Mouse (Mus musculus) midbrain, postnatal 0 days (tissue): ENCODE measurements at regions not wholly inside any gene's neighbourhood (a gene's known extent, or its start where the extent isn't known, plus 50 kb on each side); places are given as distances from the start of the nearest gene placed in this dataset.

ENCODE experiments used
- ATAC-seq: fragments of 200-750 bp; cut with Nextera tagmentation; 2 replicates; pipeline ENCODE4 v1.8.0; 2017; ENCODE audit warnings: moderate number of reproducible peaks, mild to moderate bottlenecking, moderate TSS enrichment, moderate library complexity; ENCODE audit not compliant: low FRiP score
- DNase-seq: peaks from one replicate; pipeline ENCODE4 v3.0.0-alpha.2; 2015; ENCODE audit warnings: low spot score
- H3K27ac ChIP-seq: fragments of 300-500 bp; sonication (generic); 2 replicates; pipeline ENCODE4 v1.5.1; 2014; ENCODE audit warnings: low read depth, mild to moderate bottlenecking, low read length, mixed read lengths
- H3K27me3 ChIP-seq: fragments of 300-500 bp; sonication (generic); 2 replicates; pipeline ENCODE4 v1.6.1; 2014; ENCODE audit warnings: low read length, control low read depth, mixed read lengths; ENCODE audit not compliant: insufficient read depth
- H3K36me3 ChIP-seq: fragments of 300-500 bp; sonication (generic); 2 replicates; pipeline ENCODE4 v1.6.1; 2014; ENCODE audit warnings: low read length, control low read depth, mixed read lengths; ENCODE audit not compliant: insufficient read depth
- H3K4me1 ChIP-seq: fragments of 300-500 bp; sonication (generic); 2 replicates; pipeline ENCODE4 v1.6.1; 2014; ENCODE audit warnings: mild to moderate bottlenecking, control low read depth, antibody characterized with exemption, low read length, mixed read lengths; ENCODE audit not compliant: insufficient read depth
- H3K4me2 ChIP-seq: fragments of 300-500 bp; sonication (generic); 2 replicates; pipeline ENCODE4 v1.6.1; 2014; ENCODE audit warnings: low read depth, mild to moderate bottlenecking, low read length, mixed read lengths; ENCODE audit not compliant: poor library complexity, severe bottlenecking
- H3K4me3 ChIP-seq: fragments of 300-500 bp; sonication (generic); 2 replicates; pipeline ENCODE4 v1.5.1; 2014; ENCODE audit warnings: low read depth, mild to moderate bottlenecking, low read length, moderate library complexity
- H3K9ac ChIP-seq: fragments of 300-500 bp; sonication (generic); replicated peaks from 2 replicates; pipeline ENCODE4 v1.6.1; 2014; ENCODE audit warnings: mild to moderate bottlenecking, low read length, moderate library complexity, mixed read lengths; ENCODE audit not compliant: poor library complexity, severe bottlenecking
- H3K9me3 ChIP-seq: fragments of 300-500 bp; sonication (generic); 2 replicates; pipeline ENCODE4 v1.6.1; 2016; ENCODE audit warnings: low read length, control low read depth
- CTCF ChIP-seq: IDR thresholded peaks from 2 replicates; pipeline ENCODE4 v1.5.1; 2016; ENCODE audit warnings: antibody characterized with exemption, mild to moderate bottlenecking
- whole genome bisulfite sequencing: fragments of 180-500 bp; shearing (Covaris S2); extraction: QIAGEN DNeasy Blood & Tissue Kit; methylation state at CpG from one replicate; pipeline ENCODE4 v1.1.7; 2014; 5-methylcytosine and 5-hydroxymethylcytosine counted together

- Histone ChIP-seq H3K27me3 (no peaks in the 10 kb centered on the region), H3K4me1 (no peaks in the 10 kb centered on the region), H3K9ac (no peak overlapping the region), H3K4me3 (no peak overlapping the region), H3K4me2 (no peak overlapping the region), H3K9me3 (no peaks in the 10 kb centered on the region), H3K36me3 (no peaks in the 10 kb centered on the region), H3K27ac (no peak overlapping the region)
- DNase-seq (peak; percentile 80), ATAC-seq (no peak)
- TF ChIP-seq CTCF = no peak
- WGBS = 36% methylated on average over 3 of the region's 3 CpGs
These were observed 1585.4 kb upstream of the Igfbp7 start for GRCm38 (mm10) chr5:78993258-78993657.

- no peaks in the 10 kb centered on the region for H3K27me3 ChIP-seq
- WGBS = 68% methylated on average over 1 of the region's 1 CpGs
- DNase-seq = no peak
These were observed 1581.9 kb upstream of the Igfbp7 start for GRCm38 (mm10) chr5:78989714-78990113.

GRCm38 (mm10) chr5:78976480-78977041 lies 1568.7 kb upstream of the Igfbp7 start:
- no peaks in the 10 kb centered on the region for H3K9me3 ChIP-seq
- H3K4me2 ChIP-seq = no peak overlapping the region
- DNase-seq (peak; percentile 1), ATAC-seq (no peak)
- no peaks in the 10 kb centered on the region for H3K27me3 ChIP-seq
- WGBS = 81% methylated on average over 3 of the region's 3 CpGs
- no peaks in the 10 kb centered on the region for H3K4me1 ChIP-seq
- H3K9ac ChIP-seq = no peak overlapping the region
- no peaks in the 10 kb centered on the region for H3K36me3 ChIP-seq
- H3K27ac ChIP-seq = no peak overlapping the region
- no peak overlapping the region for H3K4me3 ChIP-seq
- no peak for TF ChIP-seq CTCF

More at GRCm38 (mm10) chr5:78989714-78990113, 1581.9 kb upstream of the Igfbp7 start:
- Histone ChIP-seq H3K27ac (no peak overlapping the region), H3K4me1 (no peaks in the 10 kb centered on the region), H3K4me3 (no peak overlapping the region), H3K9ac (no peak overlapping the region), H3K36me3 (no peaks in the 10 kb centered on the region), H3K4me2 (no peak overlapping the region), H3K9me3 (no peaks in the 10 kb centered on the region)
- no peak for ATAC-seq
- TF ChIP-seq CTCF = no peak

- no peak overlapping the region for H3K4me3 ChIP-seq
- no peak overlapping the region for H3K4me2 ChIP-seq
- no peak for ATAC-seq
- TF ChIP-seq CTCF = no peak
- H3K9ac ChIP-seq = no peak overlapping the region
- no peaks in the 10 kb centered on the region for H3K36me3 ChIP-seq
- no peaks in the 10 kb centered on the region for H3K27me3 ChIP-seq
- H3K4me1 ChIP-seq = no peaks in the 10 kb centered on the region
- DNase-seq = no peak
- no peaks in the 10 kb centered on the region for H3K9me3 ChIP-seq
- no peak overlapping the region for H3K27ac ChIP-seq
These were observed 1537.9 kb upstream of the Igfbp7 start for GRCm38 (mm10) chr5:78945702-78946101.

- no peaks in the 10 kb centered on the region for H3K4me1 ChIP-seq
- 62% methylated on average over 3 of the region's 3 CpGs for WGBS
- no peak overlapping the region for H3K4me2 ChIP-seq
- H3K27ac ChIP-seq = no peak overlapping the region
- no peak for TF ChIP-seq CTCF
- H3K4me3 ChIP-seq = no peak overlapping the region
- no peaks in the 10 kb centered on the region for H3K36me3 ChIP-seq
- ATAC-seq (no peak), DNase-seq (no peak)
- no peaks in the 10 kb centered on the region for H3K27me3 ChIP-seq
- H3K9ac ChIP-seq = no peak overlapping the region
- no peaks in the 10 kb centered on the region for H3K9me3 ChIP-seq
These were observed 1514.2 kb upstream of the Igfbp7 start for GRCm38 (mm10) chr5:78921860-78922610.

GRCm38 (mm10) chr5:78900128-78900527 lies 1492.3 kb upstream of the Igfbp7 start:
- DNase-seq (no peak), ATAC-seq (no peak)
- 91% methylated on average over 3 of the region's 3 CpGs for WGBS
- no peak overlapping the region for H3K4me3 ChIP-seq
- no peaks in the 10 kb centered on the region for H3K36me3 ChIP-seq
- no peaks in the 10 kb centered on the region for H3K27me3 ChIP-seq
- H3K9ac ChIP-seq = no peak overlapping the region
- H3K4me2 ChIP-seq = no peak overlapping the region
- H3K27ac ChIP-seq = no peak overlapping the region
- no peak for TF ChIP-seq CTCF
- H3K9me3 ChIP-seq = no peaks in the 10 kb centered on the region
- H3K4me1 ChIP-seq = no peaks in the 10 kb centered on the region
